Mouse (Mus musculus): ENCODE results near the gene Insm2.
"Not testable (repeated sequence)": the region's sequence is repeated elsewhere in the genome, so short reads cannot be mapped to it uniquely, and the experiment has no call there.

The Insm2 gene

GRCm38 (mm10) chr12:55598887-55599561, at the start of gene Insm2:
Insm2 (plus strand) TSS chr12:55599427.
- no peak for DNase-seq (ENCODE audit: low spot score)

- not testable (repeated sequence) for DNase-seq (ENCODE audit: low spot score)
Measured at GRCm38 (mm10) chr12:55554901-55555300, 44.3 kb upstream of the Insm2 start.

- no peak for DNase-seq (ENCODE audit: low spot score)
Measured at GRCm38 (mm10) chr12:55557866-55558265, 41.4 kb upstream of the Insm2 start.

GRCm38 (mm10) chr12:55559184-55559855, 39.9 kb upstream of the Insm2 start:
- DNase-seq (ENCODE audit: low spot score) = no peak

- DNase-seq (ENCODE audit: low spot score) = no peak
Measured at GRCm38 (mm10) chr12:55560025-55560690, 39.1 kb upstream of the Insm2 start.

GRCm38 (mm10) chr12:55563742-55564141, 35.5 kb upstream of the Insm2 start:
- DNase-seq (ENCODE audit: low spot score) = no peak

GRCm38 (mm10) chr12:55564187-55564963, 34.9 kb upstream of the Insm2 start:
- DNase-seq (ENCODE audit: low spot score) = no peak

GRCm38 (mm10) chr12:55565206-55565605, 34.0 kb upstream of the Insm2 start, which contains the start of gene Aldoart2:
Aldoart2 (plus strand) TSS chr12:55565239.
- no peak for DNase-seq (ENCODE audit: low spot score)

GRCm38 (mm10) chr12:55565867-55566266, 33.4 kb upstream of the Insm2 start:
- no peak for DNase-seq (ENCODE audit: low spot score)

GRCm38 (mm10) chr12:55566837-55567236, 32.4 kb upstream of the Insm2 start:
- no peak for DNase-seq (ENCODE audit: low spot score)

- DNase-seq (ENCODE audit: low spot score) = no peak
Measured at GRCm38 (mm10) chr12:55568466-55568865, 30.8 kb upstream of the Insm2 start.

- DNase-seq (ENCODE audit: low spot score) = peak; percentile 11
Measured at GRCm38 (mm10) chr12:55569676-55570075, 29.6 kb upstream of the Insm2 start.

GRCm38 (mm10) chr12:55570646-55571045, 28.6 kb upstream of the Insm2 start:
- DNase-seq (ENCODE audit: low spot score) = no peak

GRCm38 (mm10) chr12:55571181-55571580, 28.0 kb upstream of the Insm2 start:
- DNase-seq (ENCODE audit: low spot score) = no peak

- DNase-seq (ENCODE audit: low spot score) = no peak
Measured at GRCm38 (mm10) chr12:55571661-55572060, 27.6 kb upstream of the Insm2 start.

- no peak for DNase-seq (ENCODE audit: low spot score)
Measured at GRCm38 (mm10) chr12:55573089-55573488, 26.1 kb upstream of the Insm2 start.

GRCm38 (mm10) chr12:55573794-55574193, 25.4 kb upstream of the Insm2 start:
- DNase-seq (ENCODE audit: low spot score) = no peak

- DNase-seq (ENCODE audit: low spot score) = not testable (repeated sequence)
Measured at GRCm38 (mm10) chr12:55586936-55587335, 12.3 kb upstream of the Insm2 start.

GRCm38 (mm10) chr12:55598537-55598886, 715 bp upstream of the Insm2 start:
- no peak for DNase-seq (ENCODE audit: low spot score)

- DNase-seq (ENCODE audit: low spot score) = peak; percentile 2
Measured at GRCm38 (mm10) chr12:55599639-55600502, 644 bp downstream of the Insm2 start.

- DNase-seq (ENCODE audit: low spot score) = no peak
Measured at GRCm38 (mm10) chr12:55600503-55600994, 1.3 kb downstream of the Insm2 start.

Data from lung, postnatal 25 days (tissue).